Mouse (Mus musculus) lung, adult 2 months (tissue): ENCODE measurements around the gene Rab33a. TPM values are rescaled to one million over a fixed set of nuclear protein-coding genes. Genes with fewer than 3 reads are reported as not detected.

ENCODE experiments used
- DNase-seq: peaks from one replicate; pipeline ENCODE4 v3.0.0; 2022
- H3K4me1 ChIP-seq: fragments of 200-500 bp; 2 replicates; pipeline ENCODE4 v1.6.1; 2011; ENCODE audit warnings: low read length; ENCODE audit not compliant: control insufficient read depth, insufficient read depth
- H3K4me3 ChIP-seq: fragments of 200-500 bp; replicated peaks from 2 replicates; pipeline ENCODE3; 2011; ENCODE audit warnings: low read depth, mild to moderate bottlenecking, control low read depth, low read length; ENCODE audit errors: extremely low read depth
- CTCF ChIP-seq: fragments of 200-500 bp; IDR thresholded peaks from 2 replicates; pipeline ENCODE4 v1.5.1; 2011; ENCODE audit warnings: mild to moderate bottlenecking, low read length, control low read depth; ENCODE audit not compliant: insufficient read depth
- POLR2A ChIP-seq: fragments of 200-500 bp; IDR thresholded peaks from 2 replicates; pipeline ENCODE4 v1.6.1; 2011; ENCODE audit warnings: low read depth, mild to moderate bottlenecking, control low read depth, low read length, borderline replicate concordance; ENCODE audit errors: extremely low read depth
- WGBS: fragments of 180-500 bp; shearing (Covaris S2); methylation state at CpG from one replicate; pipeline ENCODE4 v1.1.7; 2018; 5-methylcytosine and 5-hydroxymethylcytosine counted together
- polyA plus RNA-seq: library from polyadenylated mRNA; depleted of rRNA; stranded (reverse); fragments of >200 nt; gene quantifications from 2 replicates; pipeline ENCODE4 v1.2.3, GENCODE M21; 2012; rRNA removed

The Rab33a gene
- polyA plus RNA-seq: 0.61 and 0.83 TPM in 2 replicates

DNA sequence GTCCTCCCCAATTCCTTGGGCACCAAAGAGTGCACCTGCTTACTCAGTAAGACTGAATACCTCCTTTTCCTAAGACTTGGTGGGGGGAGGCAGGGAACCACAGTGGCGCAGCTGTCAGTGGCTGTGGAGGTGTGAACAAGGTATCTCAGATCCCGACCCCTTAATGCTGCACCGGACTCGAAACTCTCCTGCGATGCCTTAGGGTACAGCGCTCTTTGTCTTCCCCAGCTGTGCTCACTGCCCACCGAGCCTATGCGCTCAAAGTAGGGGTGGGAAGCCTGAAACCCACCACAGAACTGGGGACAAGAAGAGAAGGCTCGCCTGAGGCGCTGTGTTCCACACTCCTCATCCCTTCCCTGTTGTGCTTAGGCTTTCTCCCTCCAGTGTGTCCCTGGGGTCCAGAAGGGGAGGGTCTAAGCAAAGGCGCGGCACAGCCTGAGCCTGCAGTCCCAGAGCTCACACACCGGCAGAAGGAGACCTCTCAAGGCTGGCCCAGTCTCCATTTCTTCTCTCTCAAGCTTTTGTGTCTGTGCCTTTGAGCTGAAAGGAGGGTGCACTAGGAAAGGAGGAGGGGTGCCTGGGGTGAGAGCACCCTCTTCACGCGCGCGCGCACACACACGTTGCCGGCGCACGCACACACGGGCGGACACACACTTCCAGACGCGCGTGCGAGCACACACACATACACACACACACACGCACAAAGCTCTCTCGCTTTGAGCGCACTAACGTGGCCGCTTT is at the start of gene Rab33a:
Rab33a (plus strand) TSS at position 478 of the 741 bp plus-strand sequence.
- TF ChIP-seq POLR2A: no peak
- no peak for TF ChIP-seq CTCF
- DNase-seq: no peak
- WGBS: 35% methylated on average over 33 of the region's 33 CpGs
- Histone ChIP-seq H3K4me1 (peaks cover 4% of the 10 kb centered on the region; the same call in 1 of the 2 replicates), H3K4me3 (peak within 1 kb of the TSS; percentile 4)

- no peak for DNase-seq
- 64% methylated on average over 4 of the region's 4 CpGs for WGBS
- H3K4me3 ChIP-seq: no peak overlapping the region
- H3K4me1 ChIP-seq: peaks cover 2% of the 10 kb centered on the region
- TF ChIP-seq CTCF (no peak), POLR2A (no peak)
Observed at GRCm38 (mm10) chrX:48481095-48481494, 38.0 kb upstream of the Rab33a start.

DNA sequence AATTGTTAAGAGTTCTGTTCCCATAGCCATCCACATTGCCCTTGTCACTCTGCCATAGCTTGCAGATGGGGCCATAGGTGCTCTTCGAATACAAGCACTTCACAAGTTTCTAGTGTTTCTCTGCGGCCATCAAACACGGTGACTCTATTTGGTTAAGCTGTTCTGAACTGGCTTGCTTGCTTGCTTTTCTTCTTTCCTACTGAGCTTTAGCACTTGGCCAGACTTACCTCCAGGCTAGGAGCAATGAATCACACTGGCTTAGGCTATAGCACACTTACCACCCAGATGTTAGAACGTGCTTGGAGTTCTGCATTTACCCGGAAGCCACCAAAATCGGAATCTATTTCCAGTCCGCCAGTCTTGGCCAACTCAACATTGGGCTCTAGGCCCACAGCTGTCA is 37.4 kb upstream of the Rab33a start:
- WGBS: 75% methylated on average over 7 of the region's 7 CpGs
- no peak overlapping the region for H3K4me3 ChIP-seq
- DNase-seq: no peak
- H3K4me1 ChIP-seq: peaks cover 2% of the 10 kb centered on the region
- TF ChIP-seq POLR2A (no peak), CTCF (no peak)

- no peaks in the 10 kb centered on the region for H3K4me1 ChIP-seq
- TF ChIP-seq POLR2A: no peak
- no peak for TF ChIP-seq CTCF
Observed at GRCm38 (mm10) chrX:48493763-48494162, 25.3 kb upstream of the Rab33a start.

GRCm38 (mm10) chrX:48513166-48513807 is 5.8 kb upstream of the Rab33a start, which contains the start of gene Aifm1:
Gene Aifm1, minus strand, starts transcription at chrX:48513563.
- peak; percentile 79 for DNase-seq
- no peaks in the 10 kb centered on the region for H3K4me1 ChIP-seq
- 36% methylated on average over 45 of the region's 45 CpGs for WGBS
- peak within 1 kb of the TSS; percentile 84 for H3K4me3 ChIP-seq
- TF ChIP-seq POLR2A: peak; percentile 64; the same call in 1 of the 2 replicates
- TF ChIP-seq CTCF: no peak

More at GRCm38 (mm10) chrX:48493763-48494162, 25.3 kb upstream of the Rab33a start:
- H3K4me3 ChIP-seq: no peak overlapping the region
- 91% methylated on average over 8 of the region's 8 CpGs for WGBS
- no peak for DNase-seq

- TF ChIP-seq CTCF: no peak
- TF ChIP-seq POLR2A: no peak
- no peak for DNase-seq
- H3K4me3 ChIP-seq: peak overlapping the region; percentile 81
- WGBS: 31% methylated on average over 13 of the region's 13 CpGs
- no peaks in the 10 kb centered on the region for H3K4me1 ChIP-seq
Observed at GRCm38 (mm10) chrX:48513824-48514223, 5.3 kb upstream of the Rab33a start.

- Histone ChIP-seq H3K4me3 (no peak overlapping the region), H3K4me1 (peaks cover 4% of the 10 kb centered on the region; the same call in 1 of the 2 replicates)
- DNase-seq: no peak
- TF ChIP-seq POLR2A: no peak
- no peak for TF ChIP-seq CTCF
- WGBS: 51% methylated on average over 15 of the region's 15 CpGs
Observed at GRCm38 (mm10) chrX:48518211-48518807, 776 bp upstream of the Rab33a start.

- Histone ChIP-seq H3K4me3 (peak overlapping the region; percentile 4), H3K4me1 (peaks cover 4% of the 10 kb centered on the region; the same call in 1 of the 2 replicates)
- DNase-seq: no peak
- TF ChIP-seq POLR2A: no peak
- TF ChIP-seq CTCF: no peak
- WGBS: 37% methylated on average over 20 of the region's 20 CpGs
Observed at GRCm38 (mm10) chrX:48519549-48520085, 532 bp downstream of the Rab33a start.

DNA sequence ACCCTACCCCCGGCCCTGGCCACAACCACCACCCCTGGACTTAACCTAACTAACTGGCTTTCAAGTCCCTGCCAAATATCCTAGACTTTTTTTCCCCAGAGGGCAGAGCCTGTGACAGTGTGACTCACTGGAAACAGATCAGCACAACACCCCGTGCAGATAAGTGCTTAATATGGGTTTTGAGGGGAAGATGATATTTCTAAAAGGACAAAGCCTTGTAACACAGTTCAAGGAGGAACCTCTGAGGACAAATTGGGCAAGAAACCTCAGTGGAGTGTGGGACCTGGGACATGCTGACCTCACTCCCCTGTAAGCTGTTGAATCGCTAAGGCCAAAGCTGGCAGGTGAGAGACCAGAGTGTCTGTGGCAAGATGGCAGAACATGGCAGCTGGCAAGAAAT is 2.6 kb downstream of the Rab33a start:
- WGBS: 73% methylated on average over 3 of the region's 3 CpGs
- Histone ChIP-seq H3K4me1 (peaks cover 4% of the 10 kb centered on the region; the same call in 1 of the 2 replicates), H3K4me3 (no peak overlapping the region)
- no peak for DNase-seq
- no peak for TF ChIP-seq CTCF
- TF ChIP-seq POLR2A: no peak
